Mouse (Mus musculus): ENCODE results near the gene Lactbl1.

DNA sequence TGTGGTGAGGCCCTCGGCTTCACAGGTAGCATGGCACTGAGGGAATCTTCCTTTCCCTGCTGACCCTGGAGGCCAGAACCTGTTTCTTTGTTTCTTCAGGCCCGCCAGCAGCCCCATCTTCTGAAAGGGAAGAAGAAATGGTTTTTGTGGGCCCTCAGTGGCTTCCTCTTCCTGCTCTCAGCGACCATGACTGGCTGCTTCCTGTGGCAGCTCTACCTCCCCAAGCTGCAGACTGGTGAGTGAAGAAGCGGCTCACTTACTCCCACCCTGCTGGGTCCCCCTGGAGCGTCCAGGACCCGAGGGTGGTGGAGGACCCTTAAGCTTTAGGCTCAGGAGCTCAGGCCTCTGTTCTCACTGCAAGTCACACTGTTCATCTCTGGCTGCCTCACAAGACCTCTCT lies 4.2 kb downstream of the Lactbl1 start:
- TF ChIP-seq EP300 (optimal IDR thresholded peaks at IDR 0.05) (no peak), CTCF (IDR thresholded peaks at IDR 0.05; ENCODE audit: low read depth) (no peak)
